In the genomic region with DNA sequence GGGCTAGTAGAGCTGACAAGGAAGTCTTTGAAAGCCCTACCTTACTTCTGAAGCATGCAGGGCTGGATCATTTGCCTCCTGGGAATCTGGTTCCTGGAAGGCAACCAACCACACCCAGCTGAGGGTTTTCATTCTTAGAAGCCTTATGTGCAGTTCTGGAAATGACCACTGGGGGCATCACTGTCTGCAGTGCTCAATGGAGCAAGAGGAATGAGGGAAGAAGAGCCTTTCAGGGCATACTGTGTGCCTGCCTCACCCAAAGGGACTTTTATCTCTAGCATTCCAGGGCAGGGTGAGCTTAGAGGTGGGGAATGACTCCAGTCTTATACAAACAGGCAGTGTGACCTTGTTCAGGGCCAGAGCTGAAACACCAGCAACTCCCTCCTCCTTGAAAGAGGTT, we compare ENCODE assay signal across 9 mouse cellular contexts. TPM values are rescaled to one million over a fixed set of nuclear protein-coding genes. Genes with fewer than 3 reads are reported as not detected.
DNase-seq lines count a peak whose midpoint lies in the region; ATAC-seq and TF ChIP-seq lines count a peak whose summit lies in the region.
"Had no signal": no experiment of that assay in that cellular context is flagged by ENCODE, and none has a peak within 500 bp of the region (broad histone marks: within the 10 kb centered on the region; RNA-seq: fewer than 3 reads in every experiment).

No protein-coding gene starts in this region.

- H3K9ac ChIP-seq in kidney, embryonic 14.5 days (ENCODE audit: low read depth, low read length) = no peak overlapping the region
- no peak overlapping the region for H3K9ac ChIP-seq in heart, postnatal 0 days (replicated peaks; ENCODE audit: low read depth, low read length)
- H3K9ac ChIP-seq in neural tube, embryonic 11.5 days (ENCODE audit: low read length) = no peak overlapping the region

- ATAC-seq in kidney, embryonic 14.5 days (ENCODE audit: low FRiP score, low TSS enrichment) = no peak
- no peak for ATAC-seq in heart, postnatal 0 days (ENCODE audit: insufficient read depth, low read depth)
- ATAC-seq in neural tube, embryonic 11.5 days (ENCODE audit: insufficient read depth, low FRiP score, low TSS enrichment) = no peak

- H3K4me3 ChIP-seq in kidney, adult 2 months (ENCODE audit: insufficient read depth, low read depth, low read length) = no peak overlapping the region
- H3K4me3 ChIP-seq in kidney, embryonic 14.5 days (ENCODE audit: low read length) = no peak overlapping the region
- no peak overlapping the region for H3K4me3 ChIP-seq in heart, postnatal 0 days (ENCODE audit: low read depth, low read length)
- no peak overlapping the region for H3K4me3 ChIP-seq in neural tube, embryonic 11.5 days (ENCODE audit: low read depth, low read length)
- H3K4me3 ChIP-seq: myocyte had no signal

- no peak overlapping the region for H3K27ac ChIP-seq in kidney, adult 2 months (ENCODE audit: insufficient read depth, low read depth, low read length)
- H3K27ac ChIP-seq in kidney, embryonic 14.5 days (ENCODE audit: low read depth, low read length) = no peak overlapping the region
- H3K27ac ChIP-seq in heart, postnatal 0 days (ENCODE audit: low read depth) = no peak overlapping the region
- no peak overlapping the region for H3K27ac ChIP-seq in neural tube, embryonic 11.5 days (ENCODE audit: low read depth, low read length)

- H3K4me2 ChIP-seq in kidney, embryonic 14.5 days (replicated peaks; ENCODE audit: low read depth, low read length) = no peak overlapping the region
- H3K4me2 ChIP-seq in heart, postnatal 0 days (ENCODE audit: low read depth, low read length) = no peak overlapping the region
- no peak overlapping the region for H3K4me2 ChIP-seq in neural tube, embryonic 11.5 days (ENCODE audit: low read depth)

- DNase-seq in kidney, adult 2 months = peak; percentile 58
- peak; percentile 89 for DNase-seq in R1 (ENCODE audit: low read depth, low spot score)
- DNase-seq in cerebellum, postnatal 25 days = peak; percentile 65 to 84
- peak; percentile 43 for DNase-seq in heart, postnatal 0 days (ENCODE audit: low spot score)
- DNase-seq in left cerebral cortex, adult 18-20 months (ENCODE audit: low spot score in 2 of 2) = peak; percentile 45 to 79
- peak; percentile 68 for DNase-seq in neural tube, embryonic 11.5 days (ENCODE audit: low spot score)
- DNase-seq in testis, postnatal 14 days (ENCODE audit: low spot score) = peak; percentile 48

- H3K9me3 ChIP-seq in kidney, embryonic 14.5 days (ENCODE audit: control insufficient read depth, low read length) = no peaks in the 10 kb centered on the region
- no peaks in the 10 kb centered on the region for H3K9me3 ChIP-seq in heart, postnatal 0 days (replicated peaks; ENCODE audit: control insufficient read depth, low read length)
- no peaks in the 10 kb centered on the region for H3K9me3 ChIP-seq in neural tube, embryonic 11.5 days (ENCODE audit: control insufficient read depth, low read length)

- peak; percentile 75 for TF ChIP-seq CTCF in kidney, adult 2 months (conservative IDR thresholded peaks at IDR 0.05; ENCODE audit: insufficient read depth, insufficient read length, low read depth, low read length)
- TF ChIP-seq CTCF in heart, postnatal 0 days (IDR thresholded peaks at IDR 0.05; ENCODE audit: low read depth) = peak; percentile 78

- no peak for TF ChIP-seq EP300 in heart, postnatal 0 days (IDR thresholded peaks at IDR 0.05; ENCODE audit: low read depth)

- H3K36me3 ChIP-seq in kidney, adult 2 months (ENCODE audit: control insufficient read depth, insufficient read depth, low read length) = no peaks in the 10 kb centered on the region
- no peaks in the 10 kb centered on the region for H3K36me3 ChIP-seq in kidney, embryonic 14.5 days (ENCODE audit: control insufficient read depth, insufficient read depth, low read length)
- H3K36me3 ChIP-seq in heart, postnatal 0 days (replicated peaks; ENCODE audit: control insufficient read depth, insufficient read depth, low read length) = no peaks in the 10 kb centered on the region
- H3K36me3 ChIP-seq in neural tube, embryonic 11.5 days (ENCODE audit: control insufficient read depth, insufficient read depth, low read length) = no peaks in the 10 kb centered on the region

- H3K27me3 ChIP-seq in kidney, adult 2 months (replicated peaks; ENCODE audit: control insufficient read depth, insufficient read depth, low read length) = no peaks in the 10 kb centered on the region
- no peaks in the 10 kb centered on the region for H3K27me3 ChIP-seq in kidney, embryonic 14.5 days (ENCODE audit: control insufficient read depth, insufficient read depth, low read length)
- no peaks in the 10 kb centered on the region for H3K27me3 ChIP-seq in heart, postnatal 0 days (ENCODE audit: control insufficient read depth, insufficient read depth, low read length)
- H3K27me3 ChIP-seq in neural tube, embryonic 11.5 days (ENCODE audit: control insufficient read depth, insufficient read depth, low read length) = no peaks in the 10 kb centered on the region

- TF ChIP-seq POLR2A in kidney, adult 2 months (IDR thresholded peaks at IDR 0.05; ENCODE audit: low read depth, low read length) = no peak

- H3K4me1 ChIP-seq in kidney, adult 2 months (ENCODE audit: control insufficient read depth, insufficient read depth, low read length) = no peaks in the 10 kb centered on the region
- H3K4me1 ChIP-seq in kidney, embryonic 14.5 days (ENCODE audit: control insufficient read depth, insufficient read depth, low read length) = no peaks in the 10 kb centered on the region
- no peaks in the 10 kb centered on the region for H3K4me1 ChIP-seq in heart, postnatal 0 days (ENCODE audit: control insufficient read depth, insufficient read depth)
- no peaks in the 10 kb centered on the region for H3K4me1 ChIP-seq in neural tube, embryonic 11.5 days (ENCODE audit: control insufficient read depth, insufficient read depth, low read length)

RNA-seq across cellular contexts. Expression of a gene that starts 5.2 kb away (rescaled TPM):
- not detected in 2 replicates for polyA plus RNA-seq in kidney, adult 2 months (2012; rRNA removed)
- polyA plus RNA-seq in kidney, embryonic 14.5 days (2014; fragmentation: Nextera tagmentation; extraction: Ambion mirVana) = not detected in 2 replicates
- not detected in 2 replicates for total RNA-seq in heart, postnatal 0 days (2014; rRNA removed; ENCODE audit: low replicate concordance)
- polyA plus RNA-seq in heart, postnatal 0 days (2015; fragmentation: Nextera tagmentation; extraction: Ambion mirVana) = not detected in 2 replicates
- not detected for total RNA-seq in left cerebral cortex, adult 18-20 months (2021)
- polyA plus RNA-seq in neural tube, embryonic 11.5 days (2014; fragmentation: Nextera tagmentation; extraction: Ambion mirVana) = not detected in 2 replicates
- polyA plus RNA-seq: myocyte had no signal

RNA-seq across cellular contexts. Expression of a gene that starts 11.9 kb away (rescaled TPM):
- polyA plus RNA-seq in kidney, adult 2 months (2012; rRNA removed) = 14.0 and 14.2 TPM in 2 replicates
- polyA plus RNA-seq in kidney, embryonic 14.5 days (2014; fragmentation: Nextera tagmentation; extraction: Ambion mirVana) = 83.2 and 93.7 TPM in 2 replicates
- 6.3 and 15.9 TPM in 2 replicates for total RNA-seq in heart, postnatal 0 days (2014; rRNA removed; ENCODE audit: low replicate concordance)
- polyA plus RNA-seq in heart, postnatal 0 days (2015; fragmentation: Nextera tagmentation; extraction: Ambion mirVana) = 35.3 and 38.7 TPM in 2 replicates
- total RNA-seq in left cerebral cortex, adult 18-20 months (2021) = 10 to 100 TPM; 89.7 to 94.0 TPM
- 64.5 and 68.2 TPM in 2 replicates for polyA plus RNA-seq in neural tube, embryonic 11.5 days (2014; fragmentation: Nextera tagmentation; extraction: Ambion mirVana)

RNA-seq across cellular contexts. Expression of a gene that starts 12.1 kb away (rescaled TPM):
- not detected in 2 replicates for polyA plus RNA-seq in kidney, adult 2 months (2012; rRNA removed)
- polyA plus RNA-seq in kidney, embryonic 14.5 days (2014; fragmentation: Nextera tagmentation; extraction: Ambion mirVana) = not detected in 2 replicates
- total RNA-seq in heart, postnatal 0 days (2014; rRNA removed; ENCODE audit: low replicate concordance) = not detected in 2 replicates
- not detected in 2 replicates for polyA plus RNA-seq in heart, postnatal 0 days (2015; fragmentation: Nextera tagmentation; extraction: Ambion mirVana)
- not detected for total RNA-seq in left cerebral cortex, adult 18-20 months (2021)
- polyA plus RNA-seq in neural tube, embryonic 11.5 days (2014; fragmentation: Nextera tagmentation; extraction: Ambion mirVana) = not detected in 2 replicates
- polyA plus RNA-seq: myocyte had no signal

RNA-seq across cellular contexts. Expression of a gene that starts 18.0 kb away (rescaled TPM):
- polyA plus RNA-seq in kidney, adult 2 months (2012; rRNA removed) = not detected in 2 replicates
- not detected in 2 replicates for polyA plus RNA-seq in kidney, embryonic 14.5 days (2014; fragmentation: Nextera tagmentation; extraction: Ambion mirVana)
- not detected in 2 replicates for total RNA-seq in heart, postnatal 0 days (2014; rRNA removed; ENCODE audit: low replicate concordance)
- polyA plus RNA-seq in heart, postnatal 0 days (2015; fragmentation: Nextera tagmentation; extraction: Ambion mirVana) = not detected in 2 replicates
- total RNA-seq in left cerebral cortex, adult 18-20 months (2021) = not detected
- not detected in 2 replicates for polyA plus RNA-seq in neural tube, embryonic 11.5 days (2014; fragmentation: Nextera tagmentation; extraction: Ambion mirVana)
- polyA plus RNA-seq: myocyte had no signal

RNA-seq across cellular contexts. Expression of a gene that starts 36.9 kb away (rescaled TPM):
- not detected in 2 replicates for polyA plus RNA-seq in kidney, adult 2 months (2012; rRNA removed)
- not detected in 2 replicates for polyA plus RNA-seq in kidney, embryonic 14.5 days (2014; fragmentation: Nextera tagmentation; extraction: Ambion mirVana)
- not detected in 2 replicates for total RNA-seq in heart, postnatal 0 days (2014; rRNA removed; ENCODE audit: low replicate concordance)
- polyA plus RNA-seq in heart, postnatal 0 days (2015; fragmentation: Nextera tagmentation; extraction: Ambion mirVana) = not detected in 2 replicates
- total RNA-seq in left cerebral cortex, adult 18-20 months (2021) = not detected
- not detected in 2 replicates for polyA plus RNA-seq in neural tube, embryonic 11.5 days (2014; fragmentation: Nextera tagmentation; extraction: Ambion mirVana)
- polyA plus RNA-seq: myocyte had no signal
